Mouse (Mus musculus): ENCODE measurements around the gene Usp20. TPM values are rescaled to one million over a fixed set of nuclear protein-coding genes. Genes with fewer than 3 reads are reported as not detected.

The Usp20 gene
- total RNA-seq, 2 experiments from 2014 or later: 55.6 to 56.6 TPM

DNA sequence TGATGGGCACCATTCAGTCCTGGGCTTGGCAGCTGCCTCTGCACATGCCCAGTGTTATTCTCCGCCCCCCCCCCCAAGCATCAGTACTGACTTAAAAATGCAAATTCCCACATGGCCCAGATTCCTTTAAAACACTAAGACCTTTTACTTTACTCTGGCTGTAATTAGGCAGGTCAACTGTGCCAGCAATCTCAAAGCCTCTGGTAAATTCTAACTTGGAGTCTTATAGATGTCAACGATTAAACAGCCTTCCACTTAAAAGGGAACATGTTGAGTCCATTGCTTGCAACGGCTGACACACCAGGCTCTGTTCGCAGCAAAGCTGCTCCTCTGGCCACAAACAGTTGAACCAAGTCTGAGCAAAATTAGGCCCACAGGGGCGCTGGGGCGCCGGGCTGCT is 49.9 kb downstream of the Usp20 start:
- no peak for DNase-seq
- intact Hi-C loops (cut with DNase I): no loop called here

DNA sequence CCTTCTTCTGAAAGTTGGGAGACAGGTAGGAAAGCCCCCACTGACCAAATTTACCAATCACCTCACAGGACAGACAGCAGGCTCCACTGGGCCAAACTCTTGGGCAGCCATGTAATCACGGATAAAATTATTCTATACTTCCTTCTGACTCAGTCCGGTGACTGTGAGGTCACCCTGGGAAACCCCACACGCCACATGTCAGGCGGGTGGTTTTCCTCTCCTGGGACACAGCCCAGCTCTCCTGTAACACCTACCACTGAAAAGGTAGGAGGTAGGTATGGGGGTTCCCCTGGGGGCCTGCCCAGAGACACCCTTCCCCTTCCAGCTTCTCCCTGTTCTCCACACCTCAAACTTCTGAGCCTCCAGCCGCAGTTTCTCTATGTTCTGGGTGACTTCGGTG is 54.7 kb downstream of the Usp20 start:
- DNase-seq: no peak
- intact Hi-C loops (cut with DNase I): no loop called here

DNA sequence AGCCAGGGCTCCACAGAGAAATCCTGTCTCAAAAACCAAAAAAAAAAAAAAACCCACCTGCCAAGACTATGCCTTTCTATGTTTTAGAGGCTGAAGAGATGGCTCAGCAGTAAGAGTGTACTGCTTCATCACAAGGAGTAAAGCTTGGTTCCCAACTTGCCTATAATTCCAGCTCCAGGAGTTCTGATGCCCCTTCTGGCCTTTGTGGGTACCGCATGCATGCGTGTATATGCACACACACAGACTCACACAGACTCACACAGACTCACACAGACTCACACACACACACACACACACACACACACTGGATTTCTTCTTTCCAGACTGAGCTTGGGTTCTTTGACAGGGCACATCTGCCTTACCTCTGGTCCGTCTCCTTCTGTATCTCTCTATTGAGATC is 58.0 kb downstream of the Usp20 start:
- DNase-seq: no peak
- intact Hi-C loops (cut with DNase I): no loop called here

DNA sequence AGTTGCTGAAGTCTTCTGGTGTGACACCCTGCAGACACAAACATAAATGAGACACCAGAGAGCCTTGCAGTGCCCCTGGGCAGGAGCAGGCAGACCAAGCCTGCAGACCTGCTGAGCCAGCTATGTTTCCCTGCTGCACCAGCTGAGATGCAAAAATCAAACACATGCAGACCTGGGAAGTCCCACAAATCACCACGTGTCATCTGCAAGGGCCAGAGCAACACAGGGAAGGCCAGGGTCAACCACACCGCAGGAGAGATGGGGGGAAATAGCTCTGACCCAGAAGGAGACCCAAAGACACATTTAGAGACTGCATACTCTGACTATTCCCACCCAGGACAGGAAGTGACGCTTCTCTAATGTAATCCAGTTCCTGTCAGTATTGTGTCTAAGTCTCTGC is 58.4 kb downstream of the Usp20 start:
- no peak for DNase-seq
- intact Hi-C loops (cut with DNase I): no loop called here

DNA sequence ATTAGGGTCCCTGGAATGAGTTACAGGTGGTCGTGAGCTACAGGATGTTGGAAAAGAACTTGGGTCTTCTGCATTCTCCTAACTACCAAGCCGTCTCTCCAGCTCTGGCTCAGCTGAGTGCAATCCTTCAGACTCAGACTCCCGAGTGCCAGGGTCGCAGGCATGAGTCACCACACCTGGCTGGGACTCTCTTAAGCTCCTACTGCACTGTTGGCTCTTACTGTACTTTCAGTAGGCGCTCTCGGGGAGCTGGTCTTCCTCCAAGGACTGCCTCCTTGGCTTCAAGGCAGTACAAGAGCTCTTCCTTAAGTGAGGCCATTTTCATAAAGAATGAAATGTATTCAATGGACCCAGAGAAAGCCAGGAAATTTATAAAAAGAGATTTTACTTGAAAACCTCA is 59.3 kb downstream of the Usp20 start:
- no peak for DNase-seq
- intact Hi-C loops (cut with DNase I): no loop called here

DNA sequence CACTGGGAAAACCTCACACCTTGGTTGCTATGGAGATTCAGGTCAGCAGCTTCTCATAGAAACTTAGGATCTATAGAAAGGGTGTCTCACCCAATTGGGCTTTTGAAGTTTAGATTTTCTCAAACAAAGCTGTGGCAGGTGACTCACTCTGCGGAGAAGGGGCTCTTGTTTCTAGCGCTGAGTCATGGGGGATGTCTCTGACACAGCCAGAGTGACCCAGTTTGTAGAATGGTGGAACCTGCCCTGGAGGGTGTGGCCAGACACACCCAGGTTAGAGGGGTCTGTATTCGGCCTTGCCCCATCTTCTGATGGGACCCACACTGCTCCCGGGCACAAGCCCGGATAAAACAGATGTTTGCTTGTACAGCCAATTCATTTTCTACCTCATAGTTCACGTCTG is 60.8 kb downstream of the Usp20 start:
- intact Hi-C loops (cut with DNase I): no loop called here
- no peak for DNase-seq

DNA sequence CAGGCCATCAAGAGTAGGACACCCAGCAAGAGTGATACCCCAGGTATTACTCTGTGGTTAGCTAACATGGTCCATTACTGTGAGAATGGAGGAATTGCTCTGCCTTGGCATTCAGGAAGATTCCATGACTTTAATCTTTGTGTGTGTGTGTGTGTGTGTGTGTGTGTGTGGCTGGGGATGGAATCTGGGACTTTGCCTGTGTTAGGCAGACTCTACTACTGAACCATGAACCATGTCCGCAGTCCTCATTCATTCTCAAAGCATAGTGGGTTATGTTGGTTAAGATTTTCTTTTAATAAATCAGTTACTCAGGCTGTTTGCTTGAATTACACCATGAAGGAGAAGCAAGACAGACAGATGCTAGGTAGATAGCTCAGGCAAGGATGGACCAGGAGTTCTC is 61.8 kb downstream of the Usp20 start:
- no peak for DNase-seq
- intact Hi-C loops (cut with DNase I): no loop called here

DNA sequence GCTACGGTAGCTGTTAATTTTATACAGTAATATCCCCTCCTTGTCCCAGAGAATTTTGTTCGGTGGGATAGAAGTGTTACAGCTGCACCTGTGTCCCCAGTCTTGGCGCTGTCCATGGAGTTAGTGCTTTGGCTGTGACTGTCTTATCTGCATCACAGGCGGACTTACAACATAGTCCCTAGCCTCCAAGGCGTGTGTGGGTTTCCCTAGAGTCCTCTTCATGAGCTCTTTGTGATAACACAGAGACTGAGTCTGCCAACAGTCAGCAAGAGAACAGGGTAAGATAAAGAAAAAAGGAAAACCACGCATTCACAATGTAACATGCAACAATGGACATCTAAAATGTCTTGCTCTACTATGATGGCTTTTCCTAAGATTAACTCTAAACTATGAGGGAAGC is 66.0 kb downstream of the Usp20 start:
- intact Hi-C loops (cut with DNase I): no loop called here
- DNase-seq: no peak

DNA sequence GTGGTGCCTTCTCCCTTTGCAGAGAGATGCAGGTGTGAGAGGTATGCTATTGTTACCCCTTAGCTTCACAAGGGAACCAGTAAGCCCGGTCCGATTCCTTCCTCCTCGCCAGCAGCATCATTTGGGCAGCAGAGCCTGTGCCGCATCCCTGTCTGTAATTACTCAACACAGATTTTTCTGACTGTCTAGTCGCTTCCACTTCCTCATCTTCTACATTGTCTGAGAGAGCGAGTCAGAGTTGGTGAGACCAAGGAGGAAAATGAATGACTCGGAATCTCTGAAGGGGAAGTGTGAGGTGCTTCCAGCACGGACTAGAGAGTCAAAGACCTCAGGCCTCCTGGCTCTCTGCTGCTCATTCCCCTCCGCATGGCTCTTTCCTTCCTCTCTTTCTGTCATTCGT is 70.4 kb downstream of the Usp20 start:
- intact Hi-C loops (cut with DNase I): no loop called here
- DNase-seq: no peak

DNA sequence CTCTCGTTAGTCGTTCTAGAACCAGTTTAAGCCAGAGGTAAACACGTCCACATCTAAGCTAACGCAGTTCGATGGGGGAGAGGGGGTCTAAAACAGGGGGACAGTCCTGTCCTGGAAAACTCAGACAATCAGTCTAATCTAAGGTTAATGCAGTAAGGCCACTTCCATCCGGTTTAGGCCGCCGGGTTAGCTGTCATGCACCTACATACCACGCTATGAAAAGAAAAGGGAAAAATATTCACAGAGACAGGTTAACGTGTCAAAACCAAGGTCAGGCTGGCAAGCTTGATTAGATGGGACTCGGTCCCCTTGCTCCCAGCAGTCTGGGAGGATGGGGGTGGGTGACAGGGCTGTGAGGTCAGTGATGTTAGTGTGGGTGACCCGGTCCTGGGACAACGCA is 71.3 kb downstream of the Usp20 start:
- intact Hi-C loops (cut with DNase I): no loop called here
- DNase-seq: no peak

DNA sequence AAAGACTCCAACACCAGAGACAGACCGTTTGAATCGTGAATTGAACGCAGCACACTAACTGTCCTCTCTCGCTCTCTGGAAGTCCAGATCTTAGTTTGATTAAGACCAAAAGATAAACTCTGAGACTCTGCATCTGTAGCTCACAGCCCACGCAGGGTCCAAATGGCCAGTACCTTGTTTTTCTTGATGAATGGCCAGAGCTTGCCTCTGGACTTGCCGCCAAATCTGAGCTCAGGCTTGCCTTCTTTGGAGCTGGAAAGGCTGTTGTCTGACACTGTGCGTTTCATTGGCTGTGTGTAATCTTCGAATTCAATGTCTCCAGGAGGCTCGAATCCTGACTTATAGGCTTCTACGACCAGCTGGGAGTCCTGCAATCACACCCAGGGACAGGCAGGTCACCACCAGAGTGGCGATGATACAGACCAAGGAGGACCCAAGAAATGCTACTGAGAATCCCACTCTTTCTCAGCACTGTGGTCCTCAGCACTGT is 71.8 kb downstream of the Usp20 start:
- peak; percentile 17 to 51 for DNase-seq

DNA sequence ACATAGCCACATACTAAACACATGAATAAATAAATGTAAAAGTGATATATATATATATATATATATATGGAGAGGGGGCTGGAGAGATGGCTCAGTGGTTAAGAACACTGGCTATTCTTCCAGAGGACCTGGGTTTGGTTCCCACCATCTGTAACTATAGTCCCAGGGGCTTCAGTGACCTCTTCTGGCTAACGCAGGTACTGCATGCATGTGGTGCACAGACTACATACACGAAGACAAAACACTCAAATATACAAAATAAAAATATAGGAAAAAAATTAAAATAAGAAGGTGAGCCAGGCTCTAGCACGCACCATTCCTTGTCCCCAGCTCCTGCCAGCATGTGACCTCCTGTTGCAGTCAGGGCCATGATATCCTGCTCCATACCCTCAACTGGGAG is 74.0 kb downstream of the Usp20 start:
- no peak for DNase-seq
- intact Hi-C loops (cut with DNase I): no loop called here

More for the DNA sequence above, 71.8 kb downstream of the Usp20 start:
- intact Hi-C loops (cut with DNase I): no loop called here

DNA sequence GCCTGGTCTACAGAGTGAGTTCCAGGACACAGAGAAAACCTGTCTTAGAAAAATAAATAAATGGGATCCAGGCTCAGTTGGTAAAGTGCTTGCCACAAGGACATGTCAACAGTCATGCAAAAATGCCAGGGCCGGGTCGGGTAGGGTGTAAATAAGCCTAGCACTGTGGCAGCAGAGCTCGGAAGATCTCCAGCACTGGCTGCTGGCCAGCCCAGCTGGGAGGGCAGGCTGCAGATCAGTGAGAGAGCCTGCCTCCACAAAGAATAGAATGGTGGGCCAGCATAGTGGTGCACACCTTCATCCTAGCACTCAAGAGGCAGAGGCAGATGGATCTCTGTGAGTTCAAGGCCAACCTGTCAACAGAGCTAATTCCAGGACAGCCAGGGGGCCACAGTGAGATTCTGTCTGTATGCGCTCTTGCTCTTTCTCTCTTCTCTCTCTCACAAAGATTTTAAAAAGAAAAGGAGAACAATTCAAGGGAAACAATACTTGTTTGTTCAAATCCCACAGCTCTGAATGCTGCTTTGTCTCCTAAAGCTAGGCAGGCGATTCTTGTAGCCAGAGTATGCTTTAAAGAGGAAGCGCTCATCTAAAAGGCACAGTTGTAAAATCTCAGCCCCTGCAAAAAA is 75.6 kb downstream of the Usp20 start:
- DNase-seq: peak in 1 of 2 experiments; percentile 13
- intact Hi-C loops (cut with DNase I): loop anchor here (1.0 kb wide), 1 partner anchor 11 kb away; no protein-coding TSS in a partner anchor

DNA sequence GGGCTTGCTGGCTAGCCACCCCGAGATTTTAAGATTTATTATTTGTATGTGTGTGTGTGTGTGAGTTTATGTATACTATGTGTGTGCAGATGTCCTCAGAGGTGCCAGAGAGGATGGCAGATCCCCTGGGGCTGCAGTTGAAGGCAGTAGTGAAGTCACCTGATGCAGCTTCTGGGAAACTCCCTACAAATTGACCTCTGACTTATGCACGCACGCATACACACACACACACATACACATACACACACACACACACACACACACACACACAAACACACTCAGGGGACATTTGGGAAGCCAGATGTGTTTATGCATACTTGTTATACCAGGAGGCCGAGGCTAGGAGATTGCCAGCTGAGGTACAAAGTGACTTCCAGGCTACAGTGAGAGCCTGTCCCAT is 76.4 kb downstream of the Usp20 start:
- DNase-seq: no peak
- intact Hi-C loops (cut with DNase I): loop anchor here (1.0 kb wide), 1 partner anchor 10 kb away; no protein-coding TSS in a partner anchor

DNA sequence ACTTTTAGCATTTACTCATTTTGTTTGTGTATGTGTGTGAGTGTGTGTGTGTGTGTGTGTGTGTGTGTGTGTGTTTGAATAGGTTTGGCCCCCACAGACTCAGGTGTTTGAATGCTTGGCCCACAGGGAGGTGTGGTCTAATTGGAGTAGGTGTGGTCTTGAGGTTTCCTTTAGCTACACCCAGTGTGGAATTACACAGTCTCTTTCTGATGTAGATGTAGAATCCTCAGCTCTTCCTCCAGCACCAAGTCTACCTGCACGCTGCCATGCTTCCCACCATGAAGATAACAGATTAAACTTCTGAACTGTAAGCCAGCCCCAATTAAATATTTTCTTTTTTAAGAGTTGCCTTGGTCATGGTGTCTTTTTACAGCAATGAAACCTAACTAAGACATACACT is 78.2 kb downstream of the Usp20 start:
- intact Hi-C loops (cut with DNase I): no loop called here
- DNase-seq: no peak

DNA sequence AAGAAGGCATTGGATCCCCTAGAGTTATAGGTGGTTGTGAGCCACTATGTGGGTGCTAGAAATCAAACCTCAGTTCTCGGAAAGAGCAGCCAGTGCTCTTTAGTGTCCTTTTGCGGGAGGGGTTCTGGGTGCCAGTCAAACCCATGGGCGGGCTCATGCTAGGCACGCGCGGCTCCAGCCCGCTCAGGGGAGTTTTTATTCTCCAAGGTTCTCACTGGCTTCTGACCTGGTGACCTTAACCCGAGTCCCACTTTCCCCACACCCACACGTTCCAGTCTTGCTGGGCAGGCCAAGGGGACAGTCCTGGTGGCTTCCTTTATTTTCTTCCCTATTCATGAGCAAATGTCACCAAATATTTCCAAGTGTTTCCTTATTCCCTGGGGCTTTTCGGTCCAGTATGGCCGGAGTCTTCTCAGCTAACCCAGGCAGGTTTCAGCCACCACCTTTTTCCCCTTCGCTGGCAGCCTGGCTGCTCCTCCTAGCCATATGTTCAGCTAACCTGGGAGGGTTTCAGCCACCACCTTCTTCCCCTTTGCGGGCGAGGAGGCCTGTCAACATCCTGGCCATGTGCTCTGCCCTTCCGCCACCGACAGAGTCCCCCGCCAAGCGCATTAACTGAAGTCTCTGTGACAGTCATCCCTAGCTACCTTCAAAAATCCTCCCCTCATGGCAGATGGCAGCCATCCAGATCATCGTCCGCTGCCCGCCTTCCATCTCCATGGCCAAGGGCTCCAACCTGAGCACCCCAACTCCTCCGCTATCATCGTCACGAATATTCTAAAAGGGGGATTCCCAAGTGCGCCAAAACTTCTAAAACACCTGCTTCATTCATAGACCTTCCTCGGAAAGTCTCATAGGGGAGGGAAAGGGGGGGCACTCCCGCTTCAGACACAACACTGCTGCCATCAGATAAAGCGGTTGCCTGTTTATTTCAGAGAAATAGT is 79.0 kb downstream of the Usp20 start:
- intact Hi-C loops (cut with DNase I): no loop called here
- no peak for DNase-seq

DNA sequence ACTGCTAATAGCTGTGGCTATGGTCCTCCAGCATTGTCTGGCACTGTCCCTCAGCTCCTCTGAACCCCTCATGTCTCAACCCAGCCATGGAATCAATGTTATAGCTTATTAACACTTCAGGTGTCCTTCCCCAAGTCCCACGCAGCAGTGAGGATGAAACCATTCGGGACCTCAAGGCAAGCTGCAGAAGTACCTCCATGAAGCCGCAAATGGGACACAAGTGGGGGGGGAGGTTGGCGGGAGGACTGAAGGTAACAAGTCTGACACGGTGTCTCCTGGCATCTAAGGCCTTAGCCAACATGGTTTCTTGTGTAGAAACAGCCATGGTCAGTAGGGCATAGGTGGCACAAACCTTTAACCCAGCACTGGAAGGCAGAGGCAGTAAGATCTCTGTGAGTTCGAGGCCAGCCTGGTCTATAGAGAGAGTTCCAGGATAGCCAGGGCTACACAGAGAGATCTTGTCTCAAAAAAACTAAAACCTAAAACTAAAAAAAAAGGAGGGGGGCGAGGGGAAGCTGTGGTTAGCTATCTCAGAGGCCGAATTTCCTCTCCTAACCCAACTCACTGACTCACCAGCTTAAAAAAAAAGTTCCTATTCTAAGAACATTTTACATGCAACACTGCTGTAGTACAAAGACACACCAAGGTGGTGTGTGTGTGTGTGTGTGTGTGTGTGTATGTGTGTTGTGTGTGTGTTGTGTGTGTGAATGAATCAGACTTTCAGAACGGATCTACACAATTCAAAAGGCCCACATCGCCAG is 80.0 kb downstream of the Usp20 start:
- intact Hi-C loops (cut with DNase I): no loop called here
- DNase-seq: no peak

DNA sequence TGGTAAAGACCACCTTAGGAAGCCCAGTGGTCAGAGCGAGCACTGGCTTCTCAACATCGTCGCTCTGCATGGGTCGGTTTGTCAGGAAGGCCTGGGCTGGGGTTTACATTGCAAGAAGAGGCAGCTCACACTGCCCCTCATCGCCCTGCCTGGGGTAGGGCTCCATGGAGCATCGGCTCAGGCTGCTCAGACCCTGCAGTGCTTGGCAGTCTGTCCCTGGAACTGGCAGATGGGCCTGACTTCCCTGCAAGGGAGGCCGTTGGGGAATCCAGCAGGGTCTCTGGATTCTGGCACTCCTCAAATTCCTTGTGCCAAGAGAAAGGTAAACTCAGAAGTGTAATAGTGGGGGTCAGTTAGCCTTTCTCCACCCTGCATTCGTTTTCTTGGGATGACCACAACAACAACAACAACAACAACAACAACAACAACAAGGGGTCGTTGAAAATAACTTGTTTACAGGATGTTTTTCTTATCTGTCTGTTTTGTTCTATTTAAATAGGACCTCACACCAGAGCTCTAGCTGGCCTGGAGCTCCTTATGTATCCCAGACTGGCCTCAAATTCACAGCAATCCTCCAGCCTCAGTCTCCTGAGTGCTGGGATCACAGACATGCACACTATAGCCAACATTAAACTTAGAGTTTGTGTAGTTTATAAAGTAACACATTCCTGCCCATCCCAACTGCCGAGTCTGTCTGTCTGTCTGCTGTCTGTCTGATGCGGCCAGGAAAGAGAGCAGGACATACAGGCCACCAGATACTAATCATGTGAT is 84.1 kb downstream of the Usp20 start:
- DNase-seq: no peak
- intact Hi-C loops (cut with DNase I): no loop called here

DNA sequence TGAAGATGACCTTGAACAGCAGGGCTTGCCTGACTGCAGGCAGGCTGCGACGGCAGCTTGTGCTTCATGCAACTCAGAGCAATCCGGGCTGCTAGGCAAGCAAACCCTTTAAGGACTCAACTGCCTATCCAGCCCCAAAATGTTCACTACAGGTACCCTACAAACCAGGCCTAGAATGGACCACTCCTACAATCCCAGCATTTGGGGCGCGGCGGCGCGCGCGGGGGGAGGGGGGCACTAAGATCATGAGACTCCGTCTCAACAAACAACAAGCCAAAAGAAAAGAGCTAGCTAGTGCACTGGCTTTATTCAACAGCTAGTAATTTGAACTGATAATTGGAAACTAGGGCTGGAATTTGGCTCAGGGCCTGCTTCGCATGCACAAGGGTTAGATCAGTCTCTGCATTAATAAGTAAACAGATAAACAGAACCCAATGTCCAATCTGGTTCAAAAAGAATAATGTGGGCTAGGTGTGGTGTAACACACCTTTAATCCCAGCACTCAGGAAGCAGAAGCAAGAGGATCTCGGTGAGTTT is 85.0 kb downstream of the Usp20 start:
- intact Hi-C loops (cut with DNase I): no loop called here
- no peak for DNase-seq

DNA sequence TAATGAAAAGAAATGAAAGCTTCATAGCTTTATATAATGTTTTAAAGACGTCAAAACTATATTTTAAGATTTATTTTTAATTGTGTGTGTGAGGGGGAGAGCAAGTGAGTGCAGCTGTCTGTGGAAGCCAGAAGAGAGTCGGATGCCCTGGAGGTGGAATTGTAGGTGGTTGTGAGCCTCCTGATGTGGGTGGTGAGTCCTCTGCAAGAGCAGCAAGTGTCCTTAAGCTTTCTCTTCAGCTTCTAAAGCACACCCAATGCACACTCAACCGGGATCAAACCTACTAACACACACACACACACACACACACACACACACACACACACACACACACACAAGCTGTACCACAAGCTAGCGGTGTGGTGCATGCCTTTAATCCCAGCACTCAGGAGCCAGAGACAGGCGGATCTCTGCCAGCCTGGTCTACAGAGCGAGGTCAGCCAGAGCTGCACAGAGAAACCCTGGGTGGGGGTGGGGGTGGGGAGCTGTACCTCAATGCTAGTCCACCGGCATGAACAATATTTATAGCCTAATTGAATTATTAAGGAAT is 85.7 kb downstream of the Usp20 start:
- intact Hi-C loops (cut with DNase I): loop anchor here (1.0 kb wide), 1 partner anchor 9 kb away; no protein-coding TSS in a partner anchor
- no peak for DNase-seq
